Mouse (Mus musculus): Measurements from ENCODE around the gene Hist1h4k. TPM values are rescaled to one million over a fixed set of nuclear protein-coding genes. Genes with fewer than 3 reads are reported as not detected.
A peak's percentile ranks its signal among the peaks of the same experiment; 100 is the strongest.

Hist1h4k gene
- polyA plus RNA-seq, 1 experiment from 2014 or later = 3.9 TPM

GRCm38 (mm10) chr13:21714725-21715124 is 35.6 kb downstream of the Hist1h4k start:
- Histone ChIP-seq H3K4me2 (ENCODE audit: low read depth, low read length) (peak overlapping the region; percentile 70), H3K4me1 (ENCODE audit: control insufficient read depth, insufficient read depth, low read length) (peaks cover 16% of the 10 kb centered on the region), H3K9me3 (replicated peaks; ENCODE audit: control insufficient read depth, low read length) (no peaks in the 10 kb centered on the region), H3K36me3 (ENCODE audit: control insufficient read depth, insufficient read depth, low read length) (no peaks in the 10 kb centered on the region), H3K27me3 (ENCODE audit: control insufficient read depth, insufficient read depth, low read length) (no peaks in the 10 kb centered on the region), H3K27ac (ENCODE audit: low read length) (peak overlapping the region; percentile 84), H3K9ac (ENCODE audit: low read length) (peak overlapping the region; percentile 73), H3K4me3 (replicated peaks; ENCODE audit: low read length) (peak overlapping the region; percentile 57)
- no peak for ATAC-seq (ENCODE audit: insufficient read depth, low FRiP score)
- 1% methylated on average over 7 of the region's 7 CpGs for WGBS

GRCm38 (mm10) chr13:21711698-21712097 is 38.6 kb downstream of the Hist1h4k start:
- peaks cover 10% of the 10 kb centered on the region for H3K4me1 ChIP-seq (ENCODE audit: control insufficient read depth, insufficient read depth, low read length)
- no peaks in the 10 kb centered on the region for H3K9me3 ChIP-seq (replicated peaks; ENCODE audit: control insufficient read depth, low read length)
- no peak for ATAC-seq (ENCODE audit: insufficient read depth, low FRiP score)
- H3K4me2 ChIP-seq (ENCODE audit: low read depth, low read length) = peak overlapping the region; percentile 63
- H3K9ac ChIP-seq (ENCODE audit: low read length) = peak overlapping the region; percentile 23; the same call in 1 of the 2 replicates
- WGBS = 26% methylated on average over 4 of the region's 4 CpGs
- peak overlapping the region; percentile 60; the same call in 1 of the 2 replicates for H3K4me3 ChIP-seq (replicated peaks; ENCODE audit: low read length)
- no peaks in the 10 kb centered on the region for H3K27me3 ChIP-seq (ENCODE audit: control insufficient read depth, insufficient read depth, low read length)
- no peaks in the 10 kb centered on the region for H3K36me3 ChIP-seq (ENCODE audit: control insufficient read depth, insufficient read depth, low read length)
- no peak overlapping the region for H3K27ac ChIP-seq (ENCODE audit: low read length)

DNA sequence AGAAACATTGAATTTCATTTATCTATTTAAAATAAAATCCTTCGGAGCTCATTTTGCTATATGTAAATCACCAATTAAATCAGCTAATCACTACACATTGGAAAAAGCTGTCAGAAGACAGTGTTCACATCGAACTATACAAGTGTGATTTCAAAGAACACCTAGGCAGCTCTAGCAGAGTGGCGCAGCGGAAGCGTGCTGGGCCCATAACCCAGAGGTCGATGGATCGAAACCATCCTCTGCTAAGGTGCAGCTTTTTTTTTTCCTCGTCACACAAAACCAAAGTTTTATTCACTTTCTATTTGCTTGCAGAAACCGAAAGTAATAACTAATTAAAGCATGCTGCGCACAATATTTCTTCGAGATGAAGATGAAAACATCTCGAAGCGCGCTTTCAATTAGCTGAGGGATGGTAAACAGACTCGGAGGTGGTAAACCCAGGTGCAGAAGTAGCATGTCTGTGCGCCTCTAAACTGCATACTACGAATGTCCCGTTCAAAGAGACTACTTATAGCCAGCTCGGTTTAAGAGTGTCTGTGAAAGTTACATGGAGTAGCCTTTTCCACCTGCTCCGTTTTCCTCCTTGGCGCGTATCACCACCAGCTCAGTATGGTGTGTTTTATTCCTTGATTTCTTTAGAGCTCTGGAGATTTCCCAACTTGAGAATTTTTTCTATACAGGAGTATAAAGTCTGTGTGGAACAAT is 39.3 kb downstream of the Hist1h4k start:
- WGBS = 2% methylated on average over 22 of the region's 22 CpGs
- ATAC-seq (ENCODE audit: insufficient read depth, low FRiP score) = peak; percentile 79
- Histone ChIP-seq H3K4me2 (ENCODE audit: low read depth, low read length) (peak overlapping the region; percentile 63), H3K27ac (ENCODE audit: low read length) (no peak overlapping the region), H3K4me1 (ENCODE audit: control insufficient read depth, insufficient read depth, low read length) (peaks cover 9% of the 10 kb centered on the region), H3K4me3 (replicated peaks; ENCODE audit: low read length) (peak overlapping the region; percentile 60), H3K36me3 (ENCODE audit: control insufficient read depth, insufficient read depth, low read length) (no peaks in the 10 kb centered on the region), H3K27me3 (ENCODE audit: control insufficient read depth, insufficient read depth, low read length) (no peaks in the 10 kb centered on the region), H3K9me3 (replicated peaks; ENCODE audit: control insufficient read depth, low read length) (no peaks in the 10 kb centered on the region), H3K9ac (ENCODE audit: low read length) (peak overlapping the region; percentile 62)

DNA sequence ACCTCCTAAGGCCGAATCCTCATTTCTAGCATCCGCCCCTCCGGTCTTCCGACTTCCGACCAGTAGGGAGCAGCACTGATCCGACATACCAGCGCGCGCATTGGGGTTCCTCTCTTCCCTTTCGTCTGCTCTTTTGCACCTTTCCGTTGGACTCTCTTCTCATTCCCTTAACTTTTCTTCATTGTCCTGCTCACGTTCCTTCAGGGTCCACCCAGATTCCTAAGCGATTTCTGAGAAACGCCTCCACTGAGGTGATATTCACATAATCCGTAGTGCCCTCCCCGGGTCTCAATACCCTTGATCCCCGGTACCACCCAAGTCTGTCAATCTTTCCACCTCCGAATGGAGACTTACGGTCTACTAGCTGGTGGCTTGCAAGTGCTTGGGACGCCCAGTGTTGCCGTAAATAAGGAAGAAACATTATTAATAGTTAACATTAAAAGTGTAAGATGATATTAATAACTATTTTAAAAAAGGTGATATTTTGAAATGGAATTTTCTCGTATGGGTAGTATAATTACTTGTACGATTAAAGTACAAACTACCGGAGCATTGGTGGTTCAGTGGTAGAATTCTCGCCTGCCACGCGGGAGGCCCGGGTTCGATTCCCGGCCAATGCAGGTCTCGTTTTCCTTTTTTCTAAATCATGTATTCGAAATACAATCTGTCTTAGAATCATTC is 40.1 kb downstream of the Hist1h4k start:
- Histone ChIP-seq H3K27me3 (ENCODE audit: control insufficient read depth, insufficient read depth, low read length) (no peaks in the 10 kb centered on the region), H3K36me3 (ENCODE audit: control insufficient read depth, insufficient read depth, low read length) (no peaks in the 10 kb centered on the region), H3K9ac (ENCODE audit: low read length) (peak overlapping the region; percentile 71), H3K27ac (ENCODE audit: low read length) (peak overlapping the region; percentile 78), H3K4me3 (replicated peaks; ENCODE audit: low read length) (peak overlapping the region; percentile 74), H3K4me1 (ENCODE audit: control insufficient read depth, insufficient read depth, low read length) (peaks cover 4% of the 10 kb centered on the region), H3K4me2 (ENCODE audit: low read depth, low read length) (peak overlapping the region; percentile 63), H3K9me3 (replicated peaks; ENCODE audit: control insufficient read depth, low read length) (no peaks in the 10 kb centered on the region)
- under 1% methylated on average over 32 of the region's 32 CpGs for WGBS
- ATAC-seq (ENCODE audit: insufficient read depth, low FRiP score) = peak; percentile 81

- WGBS = 75% methylated on average over 4 of the region's 4 CpGs
- ATAC-seq (ENCODE audit: insufficient read depth, low FRiP score) = no peak
- H3K4me3 ChIP-seq (replicated peaks; ENCODE audit: low read length) = no peak overlapping the region
These were observed 43.6 kb downstream of the Hist1h4k start for GRCm38 (mm10) chr13:21706669-21707068.

More at GRCm38 (mm10) chr13:21706669-21707068, 43.6 kb downstream of the Hist1h4k start:
- H3K4me2 ChIP-seq (ENCODE audit: low read depth, low read length) = no peak overlapping the region
- H3K36me3 ChIP-seq (ENCODE audit: control insufficient read depth, insufficient read depth, low read length) = no peaks in the 10 kb centered on the region
- no peaks in the 10 kb centered on the region for H3K4me1 ChIP-seq (ENCODE audit: control insufficient read depth, insufficient read depth, low read length)
- no peaks in the 10 kb centered on the region for H3K27me3 ChIP-seq (ENCODE audit: control insufficient read depth, insufficient read depth, low read length)
- H3K27ac ChIP-seq (ENCODE audit: low read length) = no peak overlapping the region
- H3K9me3 ChIP-seq (replicated peaks; ENCODE audit: control insufficient read depth, low read length) = no peaks in the 10 kb centered on the region
- no peak overlapping the region for H3K9ac ChIP-seq (ENCODE audit: low read length)

Small RNA genes lying within 50 kb of the gene (microRNA-seq; reads per million reads assigned to microRNA genes)
- gene Gm44346 (not detected), gene Gm44357 (not detected), gene Gm44367 (not detected), gene Gm44454 (not detected)

Other genes starting within 250 kb of the Hist1h4k start
- 6.7 and 20.9 TPM in 2 replicates for gene Gm11273, start 249.1 kb downstream of the Hist1h4k start, polyA plus RNA-seq (2015; fragmentation: Nextera tagmentation; extraction: Ambion mirVana)
- 6.1 and 6.8 TPM in 2 replicates for gene Zkscan8, start 219.4 kb downstream of the Hist1h4k start, polyA plus RNA-seq (2015; fragmentation: Nextera tagmentation; extraction: Ambion mirVana)
- gene Olfr1366, start 207.7 kb downstream of the Hist1h4k start, polyA plus RNA-seq (2015; fragmentation: Nextera tagmentation; extraction: Ambion mirVana) = 0.14 and 0.18 TPM in 2 replicates
- 0.13 TPM in 1 of 2 replicates, not detected in the other for gene Olfr1535, start 190.6 kb downstream of the Hist1h4k start, polyA plus RNA-seq (2015; fragmentation: Nextera tagmentation; extraction: Ambion mirVana)
- not detected in 2 replicates for gene Olfr1364, start 168.7 kb downstream of the Hist1h4k start, polyA plus RNA-seq (2015; fragmentation: Nextera tagmentation; extraction: Ambion mirVana)
- not detected in 2 replicates for gene Olfr1362, start 136.5 kb downstream of the Hist1h4k start, polyA plus RNA-seq (2015; fragmentation: Nextera tagmentation; extraction: Ambion mirVana)
- not detected in 2 replicates for gene Olfr11, start 108.0 kb downstream of the Hist1h4k start, polyA plus RNA-seq (2015; fragmentation: Nextera tagmentation; extraction: Ambion mirVana)
- not detected in 2 replicates for gene Olfr1361, start 87.1 kb downstream of the Hist1h4k start, polyA plus RNA-seq (2015; fragmentation: Nextera tagmentation; extraction: Ambion mirVana)
- gene Olfr1360, start 73.1 kb downstream of the Hist1h4k start, polyA plus RNA-seq (2015; fragmentation: Nextera tagmentation; extraction: Ambion mirVana) = not detected in 2 replicates
- gene Olfr1359, start 52.4 kb downstream of the Hist1h4k start, polyA plus RNA-seq (2015; fragmentation: Nextera tagmentation; extraction: Ambion mirVana) = not detected in 2 replicates
- gene Hist1h2bl, start 34.4 kb downstream of the Hist1h4k start, polyA plus RNA-seq (2015; fragmentation: Nextera tagmentation; extraction: Ambion mirVana) = 1.5 and 3.8 TPM in 2 replicates
- gene Hist1h2ai, start 34.1 kb downstream of the Hist1h4k start, polyA plus RNA-seq (2015; fragmentation: Nextera tagmentation; extraction: Ambion mirVana) = 7.3 and 11.8 TPM in 2 replicates
- gene Hist1h3h, start 32.8 kb downstream of the Hist1h4k start, polyA plus RNA-seq (2015; fragmentation: Nextera tagmentation; extraction: Ambion mirVana) = 4.6 and 5.6 TPM in 2 replicates
- 1.9 and 2.5 TPM in 2 replicates for gene Hist1h2bm, start 28.5 kb downstream of the Hist1h4k start, polyA plus RNA-seq (2015; fragmentation: Nextera tagmentation; extraction: Ambion mirVana)
- gene Hist1h4j, start 15.4 kb downstream of the Hist1h4k start, polyA plus RNA-seq (2015; fragmentation: Nextera tagmentation; extraction: Ambion mirVana) = 1.7 and 2.3 TPM in 2 replicates
- gene Hist1h2ak, start 3.3 kb upstream of the Hist1h4k start, polyA plus RNA-seq (2015; fragmentation: Nextera tagmentation; extraction: Ambion mirVana) = 18.1 and 21.5 TPM in 2 replicates
- gene Hist1h2bn, start 3.6 kb upstream of the Hist1h4k start, polyA plus RNA-seq (2015; fragmentation: Nextera tagmentation; extraction: Ambion mirVana) = 1.3 and 2.9 TPM in 2 replicates
- 9.6 and 10.6 TPM in 2 replicates for gene Hist1h1b, start 30.1 kb upstream of the Hist1h4k start, polyA plus RNA-seq (2015; fragmentation: Nextera tagmentation; extraction: Ambion mirVana)
- 59.9 and 94.5 TPM in 2 replicates for gene Hist1h3i, start 32.9 kb upstream of the Hist1h4k start, polyA plus RNA-seq (2015; fragmentation: Nextera tagmentation; extraction: Ambion mirVana)
- gene Hist1h2an, start 36.7 kb upstream of the Hist1h4k start, polyA plus RNA-seq (2015; fragmentation: Nextera tagmentation; extraction: Ambion mirVana) = 1.9 and 2.6 TPM in 2 replicates
- gene Hist1h2bp, start 37.0 kb upstream of the Hist1h4k start, polyA plus RNA-seq (2015; fragmentation: Nextera tagmentation; extraction: Ambion mirVana) = 0.77 and 1.4 TPM in 2 replicates
- gene Hist1h2bq, start 59.7 kb upstream of the Hist1h4k start, polyA plus RNA-seq (2015; fragmentation: Nextera tagmentation; extraction: Ambion mirVana) = 9.1 and 14.2 TPM in 2 replicates
- 1.5 TPM in 1 of 2 replicates, not detected in the other for gene Hist1h2ao, start 60.0 kb upstream of the Hist1h4k start, polyA plus RNA-seq (2015; fragmentation: Nextera tagmentation; extraction: Ambion mirVana)
- not detected in 2 replicates for gene Hist1h4m, start 61.2 kb upstream of the Hist1h4k start, polyA plus RNA-seq (2015; fragmentation: Nextera tagmentation; extraction: Ambion mirVana)
- 13.0 and 15.5 TPM in 2 replicates for gene Hist1h4n, start 81.7 kb upstream of the Hist1h4k start, polyA plus RNA-seq (2015; fragmentation: Nextera tagmentation; extraction: Ambion mirVana)
- gene Hist1h2ap, start 83.0 kb upstream of the Hist1h4k start, polyA plus RNA-seq (2015; fragmentation: Nextera tagmentation; extraction: Ambion mirVana) = 1,905 and 2,657 TPM in 2 replicates
- 11.8 and 18.5 TPM in 2 replicates for gene Hist1h2br, start 83.2 kb upstream of the Hist1h4k start, polyA plus RNA-seq (2015; fragmentation: Nextera tagmentation; extraction: Ambion mirVana)
- 5.3 and 6.2 TPM in 2 replicates for gene Zfp184, start 194.6 kb upstream of the Hist1h4k start, polyA plus RNA-seq (2015; fragmentation: Nextera tagmentation; extraction: Ambion mirVana)
- 0.09 TPM in 1 of 2 replicates, not detected in the other for gene Pom121l2, start 230.7 kb upstream of the Hist1h4k start, polyA plus RNA-seq (2015; fragmentation: Nextera tagmentation; extraction: Ambion mirVana)